ENCODE assay signal across 9 mouse cellular contexts in the genomic region with DNA sequence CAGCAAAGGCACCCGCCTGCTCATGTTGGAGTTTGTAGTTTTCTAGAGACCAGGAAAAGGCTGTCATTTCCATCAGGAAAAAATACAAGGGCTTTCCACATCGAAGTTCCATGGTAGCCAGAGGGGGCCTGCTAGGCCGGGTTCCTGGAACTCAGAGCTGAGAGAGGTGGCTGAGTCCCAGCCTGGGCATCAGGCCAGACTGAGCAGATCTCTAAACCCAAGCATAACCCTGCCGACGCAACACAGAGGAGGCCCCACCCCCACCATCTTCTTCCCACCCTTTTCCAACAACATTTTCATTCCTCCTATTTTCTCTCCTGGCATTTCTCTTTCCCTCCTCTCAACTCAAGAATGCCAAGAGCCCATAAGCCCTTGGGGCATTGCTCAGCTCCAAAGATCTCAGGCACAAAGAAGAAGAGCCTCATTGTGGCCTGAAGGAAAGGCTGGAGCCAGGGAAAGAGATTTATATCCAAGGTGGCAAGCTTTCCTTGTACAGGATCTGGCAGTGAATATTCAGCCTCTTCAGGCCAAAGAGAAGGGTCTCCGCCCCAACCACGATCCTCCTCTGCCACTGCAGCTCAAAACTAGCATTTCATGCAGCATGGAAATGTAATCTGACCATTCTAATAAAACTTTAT.
DNase-seq lines count a peak whose midpoint lies in the region; ATAC-seq and TF ChIP-seq lines count a peak whose summit lies in the region.
"Had no signal": no experiment of that assay in that cellular context is flagged by ENCODE, and none has a peak within 500 bp of the region (broad histone marks: within the 10 kb centered on the region; RNA-seq: fewer than 3 reads in every experiment).

No protein-coding gene starts in this region.

- intact Hi-C loops in gastrocnemius, postnatal 14 days (cut with DNase I; ENCODE audit: low total_unique reads), result no loop called here

- TF ChIP-seq CTCF in hindbrain, postnatal 0 days (IDR thresholded peaks at IDR 0.05; ENCODE audit: low read depth), result no peak

- H3K4me3 ChIP-seq in hindbrain, postnatal 0 days (ENCODE audit: low read length), result no peak overlapping the region
- H3K4me3 ChIP-seq in hindbrain, embryonic 11.5 days (ENCODE audit: low read depth, low read length), result no peak overlapping the region
- H3K4me3 ChIP-seq in limb, embryonic 15.5 days, result no peak overlapping the region
- H3K4me3 ChIP-seq: embryonic facial prominence, embryonic 12.5 days had no signal

- DNase-seq in hindbrain, postnatal 0 days (ENCODE audit: low spot score), result peak; percentile 42
- DNase-seq in hindbrain, embryonic 11.5 days (ENCODE audit: low spot score), result no peak
- peak; percentile 90 for DNase-seq in adipocyte (ENCODE audit: low spot score)
- peak; percentile 83 for DNase-seq in gastrocnemius, postnatal 14 days
- no peak for DNase-seq in embryo, embryonic 9.5 days (ENCODE audit: extremely low spot score)

- H3K27ac ChIP-seq in hindbrain, postnatal 0 days, result 0 out of 2 replicates have a peak overlapping the region, but pooled peaks have one; percentile 41
- H3K27ac ChIP-seq in hindbrain, embryonic 11.5 days (ENCODE audit: low read depth, low read length), result no peak overlapping the region
- H3K27ac ChIP-seq in limb, embryonic 15.5 days, result peak overlapping the region; percentile 67
- H3K27ac ChIP-seq: embryonic facial prominence, embryonic 12.5 days had no signal

- WGBS in hindbrain, postnatal 0 days, result 60% methylated on average over 7 of the region's 7 CpGs
- WGBS in hindbrain, embryonic 11.5 days, result 86% methylated on average over 7 of the region's 7 CpGs
- WGBS in limb, embryonic 15.5 days, result 43% methylated on average over 7 of the region's 7 CpGs

- no peak overlapping the region for H3K4me2 ChIP-seq in hindbrain, postnatal 0 days (ENCODE audit: low read depth, low read length)
- H3K4me2 ChIP-seq in hindbrain, embryonic 11.5 days (replicated peaks; ENCODE audit: low read depth, low read length), result no peak overlapping the region
- H3K4me2 ChIP-seq in limb, embryonic 15.5 days, result no peak overlapping the region
- H3K4me2 ChIP-seq: embryonic facial prominence, embryonic 12.5 days had no signal

- no peak for ATAC-seq in hindbrain, postnatal 0 days
- no peak for ATAC-seq in hindbrain, embryonic 11.5 days (ENCODE audit: low FRiP score)
- ATAC-seq in limb, embryonic 15.5 days (ENCODE audit: insufficient number of reproducible peaks, low FRiP score, low TSS enrichment, low read depth), result no peak
- no peak for ATAC-seq in granulocyte monocyte progenitor cell, adult 5-6 weeks (replicated peaks; ENCODE audit: poor library complexity, severe bottlenecking)
- ATAC-seq in inflammation-experienced regulatory T-cells, adult 6 months, result no peak

- no peaks in the 10 kb centered on the region for H3K27me3 ChIP-seq in hindbrain, postnatal 0 days (ENCODE audit: insufficient read depth, low read length)
- no peaks in the 10 kb centered on the region for H3K27me3 ChIP-seq in hindbrain, embryonic 11.5 days (ENCODE audit: control insufficient read depth, insufficient read depth, low read length)
- no peaks in the 10 kb centered on the region for H3K27me3 ChIP-seq in limb, embryonic 15.5 days
- H3K27me3 ChIP-seq: embryonic facial prominence, embryonic 12.5 days had no signal

- no peaks in the 10 kb centered on the region for H3K36me3 ChIP-seq in hindbrain, postnatal 0 days (ENCODE audit: insufficient read depth, low read length)
- no peaks in the 10 kb centered on the region for H3K36me3 ChIP-seq in hindbrain, embryonic 11.5 days (ENCODE audit: control insufficient read depth, insufficient read depth, low read length)
- no peaks in the 10 kb centered on the region for H3K36me3 ChIP-seq in limb, embryonic 15.5 days
- H3K36me3 ChIP-seq: embryonic facial prominence, embryonic 12.5 days had no signal

- H3K9me3 ChIP-seq in hindbrain, postnatal 0 days (ENCODE audit: low read length), result no peaks in the 10 kb centered on the region
- no peaks in the 10 kb centered on the region for H3K9me3 ChIP-seq in hindbrain, embryonic 11.5 days (ENCODE audit: control insufficient read depth, low read length)
- H3K9me3 ChIP-seq in limb, embryonic 15.5 days, result no peaks in the 10 kb centered on the region
- H3K9me3 ChIP-seq: embryonic facial prominence, embryonic 12.5 days had no signal

- H3K4me1 ChIP-seq in hindbrain, postnatal 0 days (ENCODE audit: insufficient read depth, low read length), result no peaks in the 10 kb centered on the region
- H3K4me1 ChIP-seq in hindbrain, embryonic 11.5 days (replicated peaks; ENCODE audit: control insufficient read depth, insufficient read depth, low read length), result no peaks in the 10 kb centered on the region
- peaks cover 32% of the 10 kb centered on the region for H3K4me1 ChIP-seq in limb, embryonic 15.5 days

- H3K9ac ChIP-seq in hindbrain, postnatal 0 days (replicated peaks; ENCODE audit: low read length), result no peak overlapping the region
- no peak overlapping the region for H3K9ac ChIP-seq in hindbrain, embryonic 11.5 days (ENCODE audit: low read depth, low read length)
- H3K9ac ChIP-seq in limb, embryonic 15.5 days, result no peak overlapping the region
- H3K9ac ChIP-seq: embryonic facial prominence, embryonic 12.5 days had no signal

Comparison
In these comparisons a context has a peak if more than half of its experiments do, and no peak if none do; other contexts are left out.
1. DNase-seq: peak in hindbrain, postnatal 0 days (single experiment), adipocyte (single experiment) and gastrocnemius, postnatal 14 days (single experiment); none in hindbrain, embryonic 11.5 days (single experiment) and embryo, embryonic 9.5 days (single experiment).